ENCODE assay signal across 10 mouse cellular contexts in genomic region chr1:180312286-180312685, GRCm38 (mm10). TPM values are rescaled to one million over a fixed set of nuclear protein-coding genes. Genes with fewer than 3 reads are reported as not detected.
DNase-seq lines count a peak whose midpoint lies in the region; ATAC-seq and TF ChIP-seq lines count a peak whose summit lies in the region.
"Had no signal": no experiment of that assay in that cellular context is flagged by ENCODE, and none has a peak within 500 bp of the region (broad histone marks: within the 10 kb centered on the region; RNA-seq: fewer than 3 reads in every experiment).

No protein-coding gene starts in this region.

- H3K36me3 ChIP-seq in midbrain, embryonic 13.5 days: no peaks in the 10 kb centered on the region
- H3K36me3 ChIP-seq in midbrain, embryonic 11.5 days (ENCODE audit: control insufficient read depth, insufficient read depth, low read length): no peaks in the 10 kb centered on the region
- no peaks in the 10 kb centered on the region for H3K36me3 ChIP-seq in hindbrain, embryonic 12.5 days
- H3K36me3 ChIP-seq in neural tube, embryonic 15.5 days: no peaks in the 10 kb centered on the region

- H3K9ac ChIP-seq in midbrain, embryonic 13.5 days (replicated peaks): no peak overlapping the region; the same call in 1 of the 2 replicates
- no peak overlapping the region for H3K9ac ChIP-seq in midbrain, embryonic 11.5 days (ENCODE audit: low read length)
- no peak overlapping the region for H3K9ac ChIP-seq in hindbrain, embryonic 12.5 days
- H3K9ac ChIP-seq in neural tube, embryonic 15.5 days (replicated peaks): no peak overlapping the region

- H3K4me2 ChIP-seq in midbrain, embryonic 13.5 days (replicated peaks): no peak overlapping the region; the same call in 1 of the 2 replicates
- H3K4me2 ChIP-seq in midbrain, embryonic 11.5 days: no peak overlapping the region
- H3K4me2 ChIP-seq in hindbrain, embryonic 12.5 days (replicated peaks): peak overlapping the region; percentile 55; the same call in 1 of the 2 replicates
- H3K4me2 ChIP-seq in neural tube, embryonic 15.5 days: peak overlapping the region; percentile 56; the same call in 1 of the 2 replicates

- no peak for ATAC-seq in midbrain, embryonic 13.5 days
- ATAC-seq in midbrain, embryonic 11.5 days (ENCODE audit: low FRiP score): no peak
- no peak for ATAC-seq in hindbrain, embryonic 12.5 days (ENCODE audit: low FRiP score)
- no peak for ATAC-seq in neural tube, embryonic 15.5 days (ENCODE audit: low FRiP score)
- ATAC-seq in megakaryocyte, adult 5-6 weeks (ENCODE audit: poor library complexity, severe bottlenecking): no peak

- H3K27ac ChIP-seq in gastrocnemius, adult 2 months: peak overlapping the region; percentile 31
- H3K27ac ChIP-seq in midbrain, embryonic 13.5 days: peak overlapping the region; percentile 70
- no peak overlapping the region for H3K27ac ChIP-seq in midbrain, embryonic 11.5 days (ENCODE audit: low read depth, low read length)
- H3K27ac ChIP-seq in hindbrain, embryonic 12.5 days: peak overlapping the region; percentile 83
- peak overlapping the region; percentile 65 for H3K27ac ChIP-seq in neural tube, embryonic 15.5 days (replicated peaks)

- DNase-seq in gastrocnemius, adult 2 months: no peak
- DNase-seq in gastrocnemius, postnatal 4 days (ENCODE audit: low spot score in 2 of 2): no peak
- no peak for DNase-seq in midbrain, embryonic 11.5 days (ENCODE audit: low spot score, missing footprints)
- DNase-seq in embryo, embryonic 10.5 days (ENCODE audit: low spot score): no peak
- DNase-seq: lung, adult 2 months; thymus, adult 2 months had no signal

- no peak for TF ChIP-seq CTCF in gastrocnemius, adult 2 months (IDR thresholded peaks at IDR 0.05)

- no peaks in the 10 kb centered on the region for H3K9me3 ChIP-seq in midbrain, embryonic 13.5 days
- no peaks in the 10 kb centered on the region for H3K9me3 ChIP-seq in midbrain, embryonic 11.5 days (ENCODE audit: control insufficient read depth, low read length)
- H3K9me3 ChIP-seq in hindbrain, embryonic 12.5 days (replicated peaks): no peaks in the 10 kb centered on the region
- H3K9me3 ChIP-seq in neural tube, embryonic 15.5 days (replicated peaks): no peaks in the 10 kb centered on the region

- H3K27me3 ChIP-seq in midbrain, embryonic 13.5 days: peaks cover 3% of the 10 kb centered on the region; the same call in 1 of the 2 replicates
- no peaks in the 10 kb centered on the region for H3K27me3 ChIP-seq in midbrain, embryonic 11.5 days (ENCODE audit: control insufficient read depth, insufficient read depth, low read length)
- H3K27me3 ChIP-seq in hindbrain, embryonic 12.5 days: no peaks in the 10 kb centered on the region
- H3K27me3 ChIP-seq in neural tube, embryonic 15.5 days (replicated peaks): no peaks in the 10 kb centered on the region

- H3K4me3 ChIP-seq in gastrocnemius, adult 2 months: no peak overlapping the region
- H3K4me3 ChIP-seq in midbrain, embryonic 13.5 days (replicated peaks): no peak overlapping the region
- no peak overlapping the region for H3K4me3 ChIP-seq in midbrain, embryonic 11.5 days (ENCODE audit: low read depth, low read length)
- H3K4me3 ChIP-seq in hindbrain, embryonic 12.5 days: no peak overlapping the region
- no peak overlapping the region for H3K4me3 ChIP-seq in neural tube, embryonic 15.5 days (replicated peaks)

- 58% methylated on average over 6 of the region's 6 CpGs for WGBS in midbrain, embryonic 13.5 days
- WGBS in midbrain, embryonic 11.5 days: 65% methylated on average over 6 of the region's 6 CpGs
- WGBS in hindbrain, embryonic 12.5 days: 30% methylated on average over 6 of the region's 6 CpGs
- WGBS in neural tube, embryonic 15.5 days: 21% methylated on average over 6 of the region's 6 CpGs

- intact Hi-C loops in gastrocnemius, adult 2 months (cut with DNase I): no loop called here

- H3K4me1 ChIP-seq in midbrain, embryonic 13.5 days (replicated peaks): peaks cover 27% of the 10 kb centered on the region
- H3K4me1 ChIP-seq in midbrain, embryonic 11.5 days (ENCODE audit: control insufficient read depth, insufficient read depth, low read length): peaks cover 8% of the 10 kb centered on the region
- peaks cover 19% of the 10 kb centered on the region for H3K4me1 ChIP-seq in hindbrain, embryonic 12.5 days
- peaks cover 32% of the 10 kb centered on the region for H3K4me1 ChIP-seq in neural tube, embryonic 15.5 days

RNA-seq across cellular contexts. Expression of gene Itpkb, which starts 18.0 kb away (rescaled TPM):
- total RNA-seq in gastrocnemius, adult 2 months (2021): 10 to 100 TPM; 14.7 to 22.7 TPM
- 10 to 100 TPM; 43.3 to 46.1 TPM for total RNA-seq in gastrocnemius, postnatal 4 days (2021)
- 2.2 and 2.5 TPM in 2 replicates for polyA plus RNA-seq in midbrain, embryonic 13.5 days (2015; fragmentation: Nextera tagmentation; extraction: Ambion mirVana)
- 1.9 and 2.0 TPM in 2 replicates for polyA plus RNA-seq in midbrain, embryonic 11.5 days (2014; fragmentation: Nextera tagmentation; extraction: Ambion mirVana)
- 7.7 and 8.3 TPM in 2 replicates for polyA plus RNA-seq in hindbrain, embryonic 12.5 days (2016; fragmentation: Nextera tagmentation; extraction: Ambion mirVana)
- 4.1 and 5.3 TPM in 2 replicates for polyA plus RNA-seq in neural tube, embryonic 15.5 days (2015; fragmentation: Nextera tagmentation; extraction: Ambion mirVana)
- 11.5 and 12.9 TPM in 2 replicates for total RNA-seq in megakaryocyte, adult 5-6 weeks (2015)
- 10.9 and 13.6 TPM in 2 replicates for total RNA-seq in megakaryocyte, adult 5-6 weeks (2017)

RNA-seq across cellular contexts. Expression of gene Psen2, which starts 49.0 kb away (rescaled TPM):
- total RNA-seq in gastrocnemius, adult 2 months (2021): 1 to 10 TPM; 7.8 to 9.5 TPM
- 10 to 100 TPM; 13.6 to 13.8 TPM for total RNA-seq in gastrocnemius, postnatal 4 days (2021)
- polyA plus RNA-seq in midbrain, embryonic 13.5 days (2015; fragmentation: Nextera tagmentation; extraction: Ambion mirVana): 10.7 and 11.1 TPM in 2 replicates
- polyA plus RNA-seq in midbrain, embryonic 11.5 days (2014; fragmentation: Nextera tagmentation; extraction: Ambion mirVana): 5.2 and 5.4 TPM in 2 replicates
- polyA plus RNA-seq in hindbrain, embryonic 12.5 days (2016; fragmentation: Nextera tagmentation; extraction: Ambion mirVana): 10.3 and 10.4 TPM in 2 replicates
- 16.8 and 19.8 TPM in 2 replicates for polyA plus RNA-seq in neural tube, embryonic 15.5 days (2015; fragmentation: Nextera tagmentation; extraction: Ambion mirVana)
- 14.0 and 17.3 TPM in 2 replicates for total RNA-seq in megakaryocyte, adult 5-6 weeks (2015)
- 13.6 and 18.9 TPM in 2 replicates for total RNA-seq in megakaryocyte, adult 5-6 weeks (2017)

Comparison
In these comparisons a context has a peak if more than half of its experiments do, and no peak if none do; other contexts are left out.
1. H3K4me2 ChIP-seq: peak in hindbrain, embryonic 12.5 days (single experiment) and neural tube, embryonic 15.5 days (single experiment); none in midbrain, embryonic 13.5 days (single experiment) and midbrain, embryonic 11.5 days (single experiment).